Mouse (Mus musculus): ENCODE data around the gene Tmem169.

DNA sequence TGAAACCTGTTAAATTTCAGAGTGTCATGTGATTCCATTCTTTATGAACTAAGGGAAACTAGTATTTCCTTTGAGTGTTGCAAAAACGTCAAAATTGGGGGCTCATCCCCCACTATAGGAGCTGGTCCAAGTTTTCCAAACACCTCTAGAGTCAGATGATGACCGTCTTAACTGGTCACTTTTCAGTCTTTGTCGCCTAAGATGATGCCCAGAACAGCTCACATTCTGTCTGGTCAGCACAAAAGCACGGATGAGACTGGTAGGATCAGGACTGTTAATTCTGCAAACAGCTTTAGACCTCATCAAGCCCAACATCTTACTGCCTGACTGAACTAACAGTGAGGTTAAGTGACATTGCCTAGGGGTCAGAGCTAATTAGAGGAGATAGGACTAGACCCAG is 24.8 kb downstream of the Tmem169 start:
- TF ChIP-seq CTCF (IDR thresholded peaks at IDR 0.05; ENCODE audit: borderline replicate concordance, control insufficient read depth, extremely low read depth, insufficient read depth, low read length, poor library complexity) (no peak), POLR2A (IDR thresholded peaks at IDR 0.05; ENCODE audit: control insufficient read depth, extremely low read depth, insufficient read depth, low read length, poor library complexity) (no peak)
